Mouse (Mus musculus) myocyte (in vitro differentiated cells): ENCODE results near the gene D630045J12Rik.

Experiments
- CEBPB ChIP-seq: IDR thresholded peaks from 2 replicates; pipeline ENCODE4 v1.6.1; 2011; ENCODE audit warnings: mild to moderate bottlenecking, moderate library complexity; ENCODE audit not compliant: poor library complexity, insufficient read depth, severe bottlenecking
- E2F4 ChIP-seq: IDR thresholded peaks from one replicate; pipeline ENCODE4 v1.6.1; 2011; ENCODE audit warnings: mild to moderate bottlenecking, control low read depth, moderate library complexity; ENCODE audit not compliant: insufficient read depth
- MAX ChIP-seq: IDR thresholded peaks from one replicate; pipeline ENCODE4 v1.6.1; 2011; ENCODE audit warnings: low read depth, mild to moderate bottlenecking, control low read depth
- MYOG ChIP-seq, 3 experiments: IDR thresholded peaks; one replicate each; pipeline ENCODE4 v1.6.1; 2011; ENCODE audit warnings: control low read depth in 2 of 3, low read depth in 2 of 3, mild to moderate bottlenecking in 2 of 3; ENCODE audit not compliant: insufficient read length in 2 of 3, control insufficient read depth in 1 of 3, insufficient read depth in 1 of 3
- POLR2A ChIP-seq: IDR thresholded peaks from one replicate; pipeline ENCODE4 v1.6.1; 2011; ENCODE audit warnings: low read depth, mild to moderate bottlenecking, control low read depth, moderate library complexity; ENCODE audit not compliant: insufficient read length
- POLR2AphosphoS2 ChIP-seq: IDR thresholded peaks from one replicate; pipeline ENCODE4 v1.6.1; 2011; ENCODE audit warnings: low read depth, control low read depth; ENCODE audit not compliant: insufficient read length
- TCF12 ChIP-seq: IDR thresholded peaks from one replicate; pipeline ENCODE4 v1.6.1; 2011; ENCODE audit warnings: mild to moderate bottlenecking, control low read depth; ENCODE audit not compliant: poor library complexity, insufficient read depth, severe bottlenecking

DNA sequence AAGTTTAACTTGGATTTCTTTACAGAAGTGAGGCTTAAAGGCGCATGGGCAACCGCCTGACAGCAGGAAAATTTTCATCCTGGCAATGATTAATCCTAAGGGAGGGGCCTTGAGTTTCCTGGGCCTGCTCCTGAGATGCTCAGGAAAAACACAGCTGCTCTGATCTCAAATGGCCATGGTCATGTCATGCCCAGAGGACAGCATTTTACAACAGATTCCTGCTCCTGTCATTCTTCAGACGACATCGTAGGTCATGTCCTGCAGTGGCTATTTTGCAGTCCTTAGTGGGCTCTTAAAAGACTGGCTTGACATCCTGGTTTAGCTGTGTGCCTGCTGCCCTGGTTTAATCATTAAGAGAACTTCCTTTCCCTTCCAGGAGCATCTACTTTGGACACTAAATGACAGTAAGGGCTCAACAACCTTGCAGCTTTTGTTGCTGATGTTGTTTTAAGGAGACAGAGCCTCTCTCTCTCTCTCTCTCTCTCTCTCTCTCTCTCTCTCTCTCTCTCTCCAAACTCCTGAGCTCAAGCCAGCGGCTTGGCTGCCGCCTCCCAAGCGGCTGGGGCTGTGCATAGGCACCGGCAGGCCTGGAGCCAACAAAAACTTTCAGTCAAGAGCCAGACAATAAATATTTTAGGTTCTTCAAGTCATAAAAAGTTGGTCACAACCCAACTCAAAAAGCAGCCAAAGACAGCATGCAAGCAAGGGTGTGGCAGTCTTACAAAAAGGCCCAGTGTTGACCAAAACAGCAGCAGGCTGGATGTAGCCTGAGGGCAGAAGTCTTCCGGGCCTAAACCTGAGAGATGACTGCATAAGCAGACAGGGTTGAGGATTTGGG is 109.4 kb downstream of the D630045J12Rik start:
- TF ChIP-seq POLR2A = no peak
- TF ChIP-seq E2F4 = no peak
- TF ChIP-seq TCF12 = no peak
- no peak for TF ChIP-seq MYOG (IDR thresholded peaks at IDR 0.05; ENCODE audit: control insufficient read depth in 1 of 3, insufficient read depth in 1 of 3, insufficient read length in 2 of 3, low read depth in 2 of 3)
- no peak for TF ChIP-seq MAX
- no peak for TF ChIP-seq CEBPB
- TF ChIP-seq POLR2AphosphoS2 = no peak
